20 mouse cellular contexts compared by ENCODE assay signal in the genomic region with DNA sequence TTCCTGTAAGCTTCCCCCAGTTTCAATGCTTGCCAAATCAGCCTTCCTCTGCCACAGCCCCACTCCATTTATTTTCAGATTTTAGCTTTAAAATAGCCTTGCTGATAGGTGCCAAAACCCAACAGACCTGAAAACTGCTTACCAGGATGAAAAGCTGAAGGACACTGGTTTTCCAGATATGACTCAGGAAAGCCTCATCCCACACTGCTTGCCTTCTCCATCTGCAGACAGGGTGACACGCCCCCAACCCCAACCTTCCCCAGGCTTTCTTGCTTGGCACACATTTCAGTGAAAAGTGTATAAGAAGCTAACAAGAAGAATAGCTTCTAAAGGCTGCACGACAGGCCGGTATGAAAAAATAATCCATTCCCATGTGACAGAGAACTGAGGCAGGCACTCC.
DNase-seq lines count a peak whose midpoint lies in the region; ATAC-seq and TF ChIP-seq lines count a peak whose summit lies in the region.
"Had no signal": no experiment of that assay in that cellular context is flagged by ENCODE, and none has a peak within 500 bp of the region (broad histone marks: within the 10 kb centered on the region; RNA-seq: fewer than 3 reads in every experiment).

No protein-coding gene starts in this region.

- no peak overlapping the region for H3K4me2 ChIP-seq in hindbrain, embryonic 12.5 days (replicated peaks)
- H3K4me2 ChIP-seq: heart, embryonic 15.5 days; hindbrain, embryonic 14.5 days; midbrain, embryonic 12.5 days; stomach, embryonic 15.5 days had no signal

- no peak overlapping the region for H3K27ac ChIP-seq in left cerebral cortex, adult 2 months
- H3K27ac ChIP-seq in hindbrain, embryonic 12.5 days = no peak overlapping the region
- H3K27ac ChIP-seq: heart, embryonic 15.5 days; hindbrain, embryonic 14.5 days; midbrain, embryonic 12.5 days; stomach, embryonic 15.5 days had no signal

- H3K4me3 ChIP-seq in left cerebral cortex, adult 2 months = no peak overlapping the region
- H3K4me3 ChIP-seq in hindbrain, embryonic 12.5 days = no peak overlapping the region
- H3K4me3 ChIP-seq: heart, embryonic 15.5 days; midbrain, embryonic 12.5 days; stomach, embryonic 15.5 days had no signal

- no peak overlapping the region for H3K9ac ChIP-seq in hindbrain, embryonic 12.5 days
- H3K9ac ChIP-seq: heart, embryonic 15.5 days; hindbrain, embryonic 14.5 days; midbrain, embryonic 12.5 days; stomach, embryonic 15.5 days had no signal

- intact Hi-C loops in left cerebral cortex, adult 2 months (cut with DNase I) = loop anchor here (5.0 kb wide), 1 partner anchor 61 kb away; no protein-coding TSS in a partner anchor

- H3K9me3 ChIP-seq in hindbrain, embryonic 12.5 days (replicated peaks) = no peaks in the 10 kb centered on the region
- H3K9me3 ChIP-seq: heart, embryonic 15.5 days; midbrain, embryonic 12.5 days; stomach, embryonic 15.5 days had no signal

- 85% methylated on average over 3 of the region's 3 CpGs for WGBS in hindbrain, embryonic 12.5 days

- peak; percentile 28 to 44 for DNase-seq in left cerebral cortex, adult 2 months (ENCODE audit: extremely low spot score in 1 of 2, low spot score in 2 of 2)
- DNase-seq in left cerebral cortex, adult 11 months (ENCODE audit: low spot score) = no peak
- DNase-seq in right cerebral cortex, adult 2 months (ENCODE audit: low spot score in 2 of 2) = peak; percentile 61 to 63
- no peak for DNase-seq in right cerebral cortex, postnatal 4 days
- peak; percentile 47 to 55 for DNase-seq in frontal cortex, postnatal 36 days (ENCODE audit: low spot score in 2 of 2)
- peak; percentile 61 for DNase-seq in telencephalon, adult 2 months (ENCODE audit: low read depth, low spot score)
- DNase-seq in testis, postnatal 10 days (ENCODE audit: low spot score) = no peak
- DNase-seq: adrenal gland, postnatal 10 days; gastrocnemius, postnatal 25 days; heart, postnatal 36 days; kidney, adult 2 months; kidney, postnatal 10 days; lung, postnatal 14 days; thymus, adult 2 months had no signal

- H3K27me3 ChIP-seq in hindbrain, embryonic 12.5 days = no peaks in the 10 kb centered on the region
- H3K27me3 ChIP-seq: stomach, embryonic 15.5 days had no signal

- no peak for TF ChIP-seq CTCF in left cerebral cortex, adult 2 months (IDR thresholded peaks at IDR 0.05)

- no peaks in the 10 kb centered on the region for H3K36me3 ChIP-seq in hindbrain, embryonic 12.5 days
- H3K36me3 ChIP-seq: heart, embryonic 15.5 days; midbrain, embryonic 12.5 days; stomach, embryonic 15.5 days had no signal

- peaks cover 2% of the 10 kb centered on the region; the same call in 1 of the 2 replicates for H3K4me1 ChIP-seq in hindbrain, embryonic 12.5 days
- H3K4me1 ChIP-seq: stomach, embryonic 15.5 days had no signal

- ATAC-seq in hindbrain, embryonic 12.5 days (ENCODE audit: low FRiP score) = no peak
- ATAC-seq: forebrain, embryonic 14.5 days had no signal

Comparison
In these comparisons a context has a peak if more than half of its experiments do, and no peak if none do; other contexts are left out.
1. DNase-seq: peak in left cerebral cortex, adult 2 months (2 of 2), right cerebral cortex, adult 2 months (2 of 2), frontal cortex, postnatal 36 days (2 of 2) and telencephalon, adult 2 months (single experiment); none in left cerebral cortex, adult 11 months (single experiment), right cerebral cortex, postnatal 4 days (single experiment) and testis, postnatal 10 days (single experiment).